Mouse (Mus musculus) forebrain, embryonic 11.5 days (tissue): ENCODE results near the gene S1pr5. TPM values are rescaled to one million over a fixed set of nuclear protein-coding genes. Genes with fewer than 3 reads are reported as not detected.

Source experiments
- ATAC-seq: fragments of 200-750 bp; cut with Nextera tagmentation; replicated peaks from 2 replicates; pipeline ENCODE4 v1.8.0; 2017; ENCODE audit warnings: moderate TSS enrichment; ENCODE audit not compliant: low FRiP score
- DNase-seq: peaks from one replicate; pipeline ENCODE4 v3.0.0-alpha.2; 2017; ENCODE audit warnings: low spot score
- H3K27ac ChIP-seq: fragments of 300-500 bp; sonication (generic); 2 replicates; pipeline ENCODE4 v1.5.1; 2014; ENCODE audit warnings: low read depth, low read length
- H3K27me3 ChIP-seq: fragments of 300-500 bp; sonication (generic); 2 replicates; pipeline ENCODE4 v1.6.1; 2014; ENCODE audit warnings: mild to moderate bottlenecking, low read length, mixed read lengths; ENCODE audit not compliant: control insufficient read depth, insufficient read depth
- H3K36me3 ChIP-seq: fragments of 300-500 bp; sonication (generic); 2 replicates; pipeline ENCODE4 v1.6.1; 2014; ENCODE audit warnings: mild to moderate bottlenecking, low read length, moderate library complexity, mixed read lengths; ENCODE audit not compliant: control insufficient read depth, insufficient read depth
- H3K4me1 ChIP-seq: fragments of 300-500 bp; sonication (generic); replicated peaks from 2 replicates; pipeline ENCODE4 v1.6.1; 2014; ENCODE audit warnings: low read length, mixed read lengths; ENCODE audit not compliant: control insufficient read depth, insufficient read depth
- H3K4me2 ChIP-seq: fragments of 300-500 bp; sonication (generic); 2 replicates; pipeline ENCODE4 v1.6.1; 2014; ENCODE audit warnings: low read depth, mild to moderate bottlenecking, low read length, moderate library complexity, mixed read lengths; ENCODE audit not compliant: severe bottlenecking
- H3K4me3 ChIP-seq: fragments of 300-500 bp; sonication (generic); 2 replicates; pipeline ENCODE4 v1.5.1; 2014; ENCODE audit warnings: low read depth, low read length
- H3K9ac ChIP-seq: fragments of 300-500 bp; sonication (generic); 2 replicates; pipeline ENCODE4 v1.6.1; 2014; ENCODE audit warnings: low read length
- H3K9me3 ChIP-seq: fragments of 300-500 bp; sonication (generic); 2 replicates; pipeline ENCODE4 v1.6.1; 2016; ENCODE audit warnings: low read length, mixed read lengths; ENCODE audit not compliant: control insufficient read depth
- WGBS: fragments of 180-500 bp; shearing (Covaris S2); extraction: QIAGEN DNeasy Blood & Tissue Kit; methylation state at CpG from one replicate; pipeline ENCODE4 v1.1.7; 2014; 5-methylcytosine and 5-hydroxymethylcytosine counted together
- polyA plus RNA-seq: library from polyadenylated mRNA; unstranded; fragments of >200 nt; fragmentation: Nextera tagmentation; extraction: Ambion mirVana; gene quantifications from 2 replicates; pipeline ENCODE4 v1.2.1, GENCODE M21; 2014

The S1pr5 gene
- polyA plus RNA-seq, 1 experiment from 2014 or later, result 0.09 TPM

GRCm38 (mm10) chr9:21249629-21250508 is 1.6 kb upstream of the S1pr5 start:
- Histone ChIP-seq H3K4me3 (no peak overlapping the region), H3K27me3 (peaks cover 53% of the 10 kb centered on the region), H3K4me2 (no peak overlapping the region), H3K9ac (no peak overlapping the region), H3K9me3 (no peaks in the 10 kb centered on the region), H3K27ac (no peak overlapping the region), H3K4me1 (peaks cover 2% of the 10 kb centered on the region; the same call in 1 of the 2 replicates), H3K36me3 (no peaks in the 10 kb centered on the region)
- 37% methylated on average over 17 of the region's 17 CpGs for WGBS
- DNase-seq (no peak), ATAC-seq (no peak)

GRCm38 (mm10) chr9:21246342-21246741 is 1.9 kb downstream of the S1pr5 start:
- WGBS, result 55% methylated on average over 1 of the region's 1 CpGs
- no peak overlapping the region for H3K27ac ChIP-seq
- H3K4me1 ChIP-seq, result peaks cover 10% of the 10 kb centered on the region; the same call in 1 of the 2 replicates
- H3K27me3 ChIP-seq, result peaks cover 82% of the 10 kb centered on the region
- no peak overlapping the region for H3K4me3 ChIP-seq
- no peaks in the 10 kb centered on the region for H3K36me3 ChIP-seq
- ATAC-seq (no peak), DNase-seq (no peak)
- H3K9ac ChIP-seq, result no peak overlapping the region
- no peaks in the 10 kb centered on the region for H3K9me3 ChIP-seq
- no peak overlapping the region for H3K4me2 ChIP-seq

- Histone ChIP-seq H3K4me1 (peaks cover 10% of the 10 kb centered on the region; the same call in 1 of the 2 replicates), H3K36me3 (no peaks in the 10 kb centered on the region), H3K9me3 (no peaks in the 10 kb centered on the region), H3K9ac (no peak overlapping the region; the same call in 1 of the 2 replicates), H3K27ac (no peak overlapping the region), H3K27me3 (peaks cover 75% of the 10 kb centered on the region), H3K4me2 (peak overlapping the region; percentile 54), H3K4me3 (peak overlapping the region; percentile 25)
- ATAC-seq (no peak), DNase-seq (no peak)
- 1% methylated on average over 16 of the region's 16 CpGs for WGBS
Observed at GRCm38 (mm10) chr9:21245113-21245487, 3.1 kb downstream of the S1pr5 start.

GRCm38 (mm10) chr9:21244428-21245112 is 3.7 kb downstream of the S1pr5 start:
- H3K36me3 ChIP-seq, result no peaks in the 10 kb centered on the region
- H3K9ac ChIP-seq, result no peak overlapping the region; the same call in 1 of the 2 replicates
- no peak overlapping the region for H3K27ac ChIP-seq

GRCm38 (mm10) chr9:21243826-21244427 is 4.3 kb downstream of the S1pr5 start:
- Histone ChIP-seq H3K9me3 (no peaks in the 10 kb centered on the region), H3K4me3 (peak overlapping the region; percentile 25), H3K27me3 (peaks cover 63% of the 10 kb centered on the region), H3K4me2 (peak overlapping the region; percentile 54), H3K36me3 (no peaks in the 10 kb centered on the region), H3K27ac (no peak overlapping the region), H3K9ac (no peak overlapping the region), H3K4me1 (peaks cover 10% of the 10 kb centered on the region; the same call in 1 of the 2 replicates)
- DNase-seq (no peak), ATAC-seq (no peak)
- 5% methylated on average over 42 of the region's 42 CpGs for WGBS

More at GRCm38 (mm10) chr9:21244428-21245112, 3.7 kb downstream of the S1pr5 start:
- under 1% methylated on average over 72 of the region's 72 CpGs for WGBS
- Histone ChIP-seq H3K4me1 (peaks cover 10% of the 10 kb centered on the region; the same call in 1 of the 2 replicates), H3K9me3 (no peaks in the 10 kb centered on the region), H3K4me2 (peak overlapping the region; percentile 54), H3K4me3 (peak overlapping the region; percentile 25), H3K27me3 (peaks cover 70% of the 10 kb centered on the region)
- peak; percentile 59 for DNase-seq
- no peak for ATAC-seq

- no peak overlapping the region for H3K4me2 ChIP-seq
- no peaks in the 10 kb centered on the region for H3K36me3 ChIP-seq
- peaks cover 19% of the 10 kb centered on the region for H3K4me1 ChIP-seq
- peak; percentile 16; the same call in 1 of the 2 replicates for ATAC-seq
- H3K27ac ChIP-seq, result no peak overlapping the region
- WGBS, result 4% methylated on average over 11 of the region's 11 CpGs
- no peak overlapping the region for H3K9ac ChIP-seq
- peak; percentile 92 for DNase-seq
- H3K27me3 ChIP-seq, result peaks cover 43% of the 10 kb centered on the region
- no peaks in the 10 kb centered on the region for H3K9me3 ChIP-seq
- no peak overlapping the region for H3K4me3 ChIP-seq
Observed at GRCm38 (mm10) chr9:21241343-21241742, 6.9 kb downstream of the S1pr5 start.

GRCm38 (mm10) chr9:21239465-21239848 is 8.8 kb downstream of the S1pr5 start:
- Histone ChIP-seq H3K4me2 (peak overlapping the region; percentile 82), H3K9ac (peak overlapping the region; percentile 98), H3K9me3 (no peaks in the 10 kb centered on the region), H3K4me3 (peak overlapping the region; percentile 95), H3K4me1 (peaks cover 18% of the 10 kb centered on the region), H3K27me3 (peaks cover 25% of the 10 kb centered on the region), H3K27ac (no peak overlapping the region), H3K36me3 (no peaks in the 10 kb centered on the region)
- DNase-seq (peak; percentile 50), ATAC-seq (no peak)
- 33% methylated on average over 4 of the region's 4 CpGs for WGBS

GRCm38 (mm10) chr9:21238733-21239464 is 9.3 kb downstream of the S1pr5 start, which contains the start of gene Keap1:
Keap1 (minus strand) TSS chr9:21239361.
- peak within 1 kb of the TSS; percentile 82 for H3K4me2 ChIP-seq
- peak within 1 kb of the TSS; percentile 68 for H3K27ac ChIP-seq
- ATAC-seq (peak; percentile 88), DNase-seq (peak; percentile 91)
- peaks cover 19% of the 10 kb centered on the region for H3K27me3 ChIP-seq
- peak within 1 kb of the TSS; percentile 95 for H3K4me3 ChIP-seq
- H3K36me3 ChIP-seq, result no peaks in the 10 kb centered on the region; the same call in 1 of the 2 replicates
- H3K9me3 ChIP-seq, result no peaks in the 10 kb centered on the region
- WGBS, result under 1% methylated on average over 80 of the region's 90 CpGs
- peaks cover 12% of the 10 kb centered on the region for H3K4me1 ChIP-seq
- peak within 1 kb of the TSS; percentile 98 for H3K9ac ChIP-seq
